Mouse (Mus musculus) MEL (cell line): ENCODE results near the gene Sorbs2. TPM values are rescaled to one million over a fixed set of nuclear protein-coding genes. Genes with fewer than 3 reads are reported as not detected.

Source experiments
- DNase-seq: peaks from one replicate; pipeline ENCODE4 v3.0.0; 2011; ENCODE audit warnings: low read depth, low spot score
- H3K27ac ChIP-seq: 2 replicates; pipeline ENCODE4 v1.5.1; 2012; ENCODE audit warnings: low read depth, mild to moderate bottlenecking, control low read depth, low read length, moderate library complexity; ENCODE audit not compliant: control insufficient read depth
- H3K27me3 ChIP-seq, 2 experiments: fragments of 150-350 bp in 1 of 2; sonication (generic) in 1 of 2; 2 replicates each; pipeline ENCODE4 v1.6.1; 2012; ENCODE audit warnings: low read length in 2 of 2, mild to moderate bottlenecking in 2 of 2, improper control_type of control experiment in 1 of 2, moderate library complexity in 1 of 2; ENCODE audit not compliant: insufficient read depth in 2 of 2, control insufficient read depth in 1 of 2
- H3K36me3 ChIP-seq, 2 experiments: 2 replicates each; pipeline ENCODE4 v1.6.1; 2012 to 2014; ENCODE audit warnings: low read length in 2 of 2, improper control_type of control experiment in 1 of 2, inconsistent platforms in 1 of 2, mild to moderate bottlenecking in 1 of 2; ENCODE audit not compliant: insufficient read depth in 2 of 2, control insufficient read depth in 1 of 2
- H3K4me1 ChIP-seq, 2 experiments: fragments of 150-350 bp in 1 of 2; sonication (generic) in 1 of 2; 2 replicates each; pipeline ENCODE4 v1.6.1; 2012; ENCODE audit warnings: low read length in 2 of 2, improper control_type of control experiment in 1 of 2, mild to moderate bottlenecking in 1 of 2; ENCODE audit not compliant: insufficient read depth in 2 of 2, control insufficient read depth in 1 of 2
- H3K4me3 ChIP-seq, 2 experiments: fragments of 150-350 bp in 1 of 2; sonication (generic) in 1 of 2; 2 replicates each; pipeline ENCODE4 v1.5.1; 2012; ENCODE audit warnings: low read depth in 2 of 2, low read length in 2 of 2, mild to moderate bottlenecking in 2 of 2, moderate library complexity in 2 of 2, control low read depth in 1 of 2, improper control_type of control experiment in 1 of 2; ENCODE audit not compliant: control insufficient read depth in 1 of 2, insufficient read depth in 1 of 2
- H3K79me2 ChIP-seq: 2 replicates; pipeline ENCODE4 v1.6.1; 2012; ENCODE audit warnings: mild to moderate bottlenecking, low read length, moderate library complexity; ENCODE audit not compliant: control insufficient read depth, poor library complexity, insufficient read depth
- H3K9ac ChIP-seq: 2 replicates; pipeline ENCODE4 v1.6.1; 2012; ENCODE audit warnings: low read depth, mild to moderate bottlenecking, control low read depth, low read length, moderate library complexity; ENCODE audit not compliant: control insufficient read depth, poor library complexity, severe bottlenecking
- H3K9me3 ChIP-seq: fragments of 150-350 bp; sonication (generic); replicated peaks from 2 replicates; pipeline ENCODE4 v1.6.1; 2012; ENCODE audit warnings: mild to moderate bottlenecking, low read length, improper control_type of control experiment, moderate library complexity; ENCODE audit not compliant: insufficient read depth
- ELF1 ChIP-seq: IDR thresholded peaks from 2 replicates; pipeline ENCODE4 v1.6.1; 2014; ENCODE audit warnings: low read depth, mild to moderate bottlenecking, inconsistent platforms, low read length, improper control_type of control experiment, moderate library complexity
- EP300 ChIP-seq, 2 experiments: IDR thresholded peaks; 2 replicates each; pipeline ENCODE4 v1.6.1; 2011; ENCODE audit warnings: improper control_type of control experiment in 2 of 2, low read length in 2 of 2, low read depth in 1 of 2, mild to moderate bottlenecking in 1 of 2
- ETS1 ChIP-seq: IDR thresholded peaks from 2 replicates; pipeline ENCODE4 v1.6.1; 2012; ENCODE audit warnings: low read depth, mild to moderate bottlenecking, inconsistent platforms, low read length, improper control_type of control experiment, moderate library complexity
- GABPA ChIP-seq: IDR thresholded peaks from 2 replicates; pipeline ENCODE4 v1.6.1; 2012; ENCODE audit warnings: low read depth, mild to moderate bottlenecking, inconsistent platforms, low read length, improper control_type of control experiment, moderate library complexity
- KAT2A ChIP-seq: conservative IDR thresholded peaks from 2 replicates; pipeline ENCODE4 v1.6.1; 2012; ENCODE audit warnings: low read depth, low read length, improper control_type of control experiment, inconsistent platforms
- MAFK ChIP-seq: IDR thresholded peaks from 2 replicates; pipeline ENCODE4 v1.6.1; 2011; ENCODE audit warnings: low read depth, mild to moderate bottlenecking, low read length, improper control_type of control experiment, borderline replicate concordance
- MAX ChIP-seq: IDR thresholded peaks from 2 replicates; pipeline ENCODE4 v1.6.1; 2011; ENCODE audit warnings: low read length, improper control_type of control experiment
- MAZ ChIP-seq: IDR thresholded peaks from 2 replicates; pipeline ENCODE4 v1.6.1; 2012; ENCODE audit warnings: low read depth, mild to moderate bottlenecking, inconsistent platforms, low read length, improper control_type of control experiment
- MXI1 ChIP-seq: IDR thresholded peaks from 2 replicates; pipeline ENCODE4 v1.6.1; 2011; ENCODE audit warnings: mild to moderate bottlenecking, low read depth, low read length, improper control_type of control experiment
- MYC ChIP-seq: IDR thresholded peaks from 2 replicates; pipeline ENCODE4 v1.6.1; 2011; ENCODE audit warnings: low read depth, mild to moderate bottlenecking, low read length, improper control_type of control experiment, moderate library complexity
- NRF1 ChIP-seq: IDR thresholded peaks from 2 replicates; pipeline ENCODE4 v1.6.1; 2014; ENCODE audit warnings: low read depth, mild to moderate bottlenecking, inconsistent platforms, low read length, improper control_type of control experiment, moderate library complexity; ENCODE audit not compliant: poor library complexity, insufficient read depth, severe bottlenecking
- POLR2A ChIP-seq, 2 experiments: IDR thresholded peaks; 2 replicates each; pipeline ENCODE4 v1.6.1; 2011 to 2012; ENCODE audit warnings: low read length in 2 of 2, mild to moderate bottlenecking in 2 of 2, control low read depth in 1 of 2, improper control_type of control experiment in 1 of 2, low read depth in 1 of 2, moderate library complexity in 1 of 2; ENCODE audit not compliant: control insufficient read depth in 1 of 2, insufficient read depth in 1 of 2, poor library complexity in 1 of 2
- RAD21 ChIP-seq: IDR thresholded peaks from 2 replicates; pipeline ENCODE4 v1.6.1; 2011; ENCODE audit warnings: mild to moderate bottlenecking, low read depth, low read length, improper control_type of control experiment
- SMC3 ChIP-seq: IDR thresholded peaks from 2 replicates; pipeline ENCODE4 v1.6.1; 2011; ENCODE audit warnings: low read depth, low read length, improper control_type of control experiment
- UBTF ChIP-seq: IDR thresholded peaks from 2 replicates; pipeline ENCODE4 v1.6.1; 2012; ENCODE audit warnings: low read depth, mild to moderate bottlenecking, inconsistent platforms, low read length, improper control_type of control experiment, moderate library complexity, borderline replicate concordance; ENCODE audit not compliant: insufficient read depth
- USF1 ChIP-seq: IDR thresholded peaks from 2 replicates; pipeline ENCODE4 v1.6.1; 2014; ENCODE audit warnings: low read depth, mild to moderate bottlenecking, inconsistent platforms, low read length, improper control_type of control experiment, moderate library complexity
- ZNF384 ChIP-seq: IDR thresholded peaks from 2 replicates; pipeline ENCODE4 v1.6.1; 2012; ENCODE audit warnings: low read depth, mild to moderate bottlenecking, inconsistent platforms, low read length, improper control_type of control experiment
- polyA plus RNA-seq, 2 experiments: library from polyadenylated mRNA; stranded (reverse) in 1 of 2; unstranded in 1 of 2; fragments of >175 nt in 1 of 2; fragments of >200 nt in 1 of 2; gene quantifications; 2 replicates each; pipeline versions ENCODE4 v1.2.1 to v1.2.4; 2012; ENCODE audit warnings: low replicate concordance in 2 of 2, low read depth in 1 of 2; ENCODE audit not compliant: insufficient read length in 2 of 2, insufficient read depth in 1 of 2, missing spikeins in 1 of 2
- total RNA-seq: library from RNA; depleted of rRNA; stranded (reverse); fragments of 300-350 nt; gene quantifications from 2 replicates; pipeline ENCODE4 v1.2.3, GENCODE M21; 2012

Sorbs2 gene
- total and polyA plus RNA-seq, 3 experiments = not detected

- Histone ChIP-seq H3K9me3 (no peaks in the 10 kb centered on the region), H3K79me2 (no peaks in the 10 kb centered on the region), H3K27me3 (no peaks in the 10 kb centered on the region), H3K4me3 (no peak overlapping the region), H3K36me3 (no peaks in the 10 kb centered on the region), H3K4me1 (no peaks in the 10 kb centered on the region), H3K27ac (no peak overlapping the region), H3K9ac (no peak overlapping the region)
- DNase-seq = no peak
- TF ChIP-seq USF1 (no peak), KAT2A (no peak), ELF1 (no peak), ZNF384 (no peak), MYC (no peak), SMC3 (no peak), MAZ (no peak), RAD21 (no peak), POLR2A (IDR thresholded peaks at IDR 0.05; ENCODE audit: control insufficient read depth in 1 of 2, insufficient read depth in 1 of 2, low read depth in 1 of 2, low read length in 2 of 2, poor library complexity in 1 of 2) (no peak)
Measured at GRCm38 (mm10) chr8:45621576-45622178, 114.1 kb downstream of the Sorbs2 start.

- TF ChIP-seq EP300 (IDR thresholded peaks at IDR 0.05; ENCODE audit: low read depth in 1 of 2, low read length in 2 of 2) = no peak
Measured at GRCm38 (mm10) chr8:45626406-45626805, 118.8 kb downstream of the Sorbs2 start.

GRCm38 (mm10) chr8:45627246-45628241 lies 120.0 kb downstream of the Sorbs2 start:
- H3K27ac ChIP-seq = no peak overlapping the region
- no peak for DNase-seq
- TF ChIP-seq UBTF (no peak), MYC (no peak), GABPA (no peak), ETS1 (no peak), EP300 (IDR thresholded peaks at IDR 0.05; ENCODE audit: low read depth in 1 of 2, low read length in 2 of 2) (no peak), NRF1 (no peak), MAFK (no peak), MAX (no peak), MXI1 (no peak)
- H3K4me3 ChIP-seq = no peak overlapping the region
- H3K27me3 ChIP-seq = no peaks in the 10 kb centered on the region; a peak in 1 of 4 replicates
- no peaks in the 10 kb centered on the region for H3K36me3 ChIP-seq
- H3K9ac ChIP-seq = no peak overlapping the region
- no peaks in the 10 kb centered on the region for H3K79me2 ChIP-seq
- H3K4me1 ChIP-seq = no peaks in the 10 kb centered on the region
- H3K9me3 ChIP-seq = no peaks in the 10 kb centered on the region

More at GRCm38 (mm10) chr8:45626406-45626805, 118.8 kb downstream of the Sorbs2 start:
- Histone ChIP-seq H3K27me3 (no peaks in the 10 kb centered on the region; a peak in 1 of 4 replicates), H3K9me3 (no peaks in the 10 kb centered on the region), H3K9ac (no peak overlapping the region), H3K79me2 (no peaks in the 10 kb centered on the region), H3K4me3 (no peak overlapping the region), H3K4me1 (no peaks in the 10 kb centered on the region), H3K36me3 (no peaks in the 10 kb centered on the region), H3K27ac (no peak overlapping the region)
- DNase-seq = no peak
